Mouse (Mus musculus): ENCODE data around the gene Nup133.

DNA sequence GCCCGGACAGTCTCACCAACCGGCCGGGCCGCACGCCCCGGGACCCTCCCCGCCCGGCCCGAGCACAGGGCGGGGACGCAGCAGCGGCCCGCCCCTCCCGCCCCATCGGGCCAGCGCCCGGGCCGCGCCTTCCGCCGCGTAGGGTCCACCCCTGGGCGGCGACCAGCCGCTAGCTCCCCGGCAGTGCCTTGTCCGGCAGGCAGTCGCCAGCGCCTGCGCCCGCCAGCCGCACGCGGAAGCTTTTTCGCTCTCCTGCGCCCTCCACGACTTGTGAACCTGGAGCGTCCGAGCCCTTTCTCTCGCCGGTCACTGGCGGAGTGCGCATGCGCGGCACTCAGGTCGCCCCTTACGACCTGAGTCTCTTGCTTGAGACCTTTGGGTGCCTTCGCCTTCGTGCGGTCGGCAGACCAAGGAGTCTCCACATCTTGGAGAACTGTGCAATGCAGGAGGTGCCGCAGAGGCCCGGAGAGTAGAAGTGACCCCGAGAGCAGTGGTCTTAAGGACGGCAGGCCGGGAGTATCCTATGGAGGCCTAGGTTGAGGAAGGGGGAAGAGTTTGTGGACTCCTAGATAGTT, 33.8 kb upstream of the Nup133 start, which contains the start of gene Abcb10:
- TF ChIP-seq CTCF (conservative IDR thresholded peaks at IDR 0.05; ENCODE audit: insufficient read depth, insufficient read length, low read depth, low read length) (no peak), POLR2A (IDR thresholded peaks at IDR 0.05; ENCODE audit: low read depth, low read length) (peak; percentile 89)
